Mouse (Mus musculus) hindbrain, embryonic 16.5 days (tissue): ENCODE results near the gene Sorcs2. TPM values are rescaled to one million over a fixed set of nuclear protein-coding genes. Genes with fewer than 3 reads are reported as not detected.

Experiments
- ATAC-seq: fragments of 200-750 bp; cut with Nextera tagmentation; 2 replicates; pipeline ENCODE4 v1.8.0; 2017; ENCODE audit warnings: moderate TSS enrichment, moderate library complexity
- H3K27ac ChIP-seq: fragments of 300-500 bp; sonication (generic); 2 replicates; pipeline ENCODE4 v1.5.1; 2014; ENCODE audit warnings: low read depth, mild to moderate bottlenecking, control low read depth, low read length, moderate library complexity
- H3K27me3 ChIP-seq: fragments of 300-500 bp; sonication (generic); replicated peaks from 2 replicates; pipeline ENCODE4 v1.6.1; 2014; ENCODE audit warnings: low read length; ENCODE audit not compliant: control insufficient read depth, insufficient read depth
- H3K36me3 ChIP-seq: fragments of 300-500 bp; sonication (generic); 2 replicates; pipeline ENCODE4 v1.6.1; 2014; ENCODE audit warnings: mild to moderate bottlenecking, low read length, moderate library complexity, mixed read lengths; ENCODE audit not compliant: control insufficient read depth, insufficient read depth
- H3K4me1 ChIP-seq: fragments of 300-500 bp; sonication (generic); 2 replicates; pipeline ENCODE4 v1.6.1; 2014; ENCODE audit warnings: low read depth, low read length; ENCODE audit not compliant: control insufficient read depth, insufficient read depth
- H3K4me2 ChIP-seq: fragments of 300-500 bp; sonication (generic); 2 replicates; pipeline ENCODE4 v1.6.1; 2014; ENCODE audit warnings: mild to moderate bottlenecking, low read length, control low read depth, moderate library complexity
- H3K4me3 ChIP-seq: fragments of 300-500 bp; sonication (generic); 2 replicates; pipeline ENCODE4 v1.5.1; 2014; ENCODE audit warnings: mild to moderate bottlenecking, low read length, control low read depth, moderate library complexity
- H3K9ac ChIP-seq: fragments of 300-500 bp; sonication (generic); 2 replicates; pipeline ENCODE4 v1.6.1; 2014; ENCODE audit warnings: low read depth, mild to moderate bottlenecking, control low read depth, low read length, moderate library complexity
- H3K9me3 ChIP-seq: fragments of 300-500 bp; sonication (generic); 2 replicates; pipeline ENCODE4 v1.6.1; 2014; ENCODE audit warnings: mild to moderate bottlenecking, low read length, moderate library complexity; ENCODE audit not compliant: control insufficient read depth
- WGBS: fragments of 180-500 bp; shearing (Covaris S2); extraction: QIAGEN DNeasy Blood & Tissue Kit; methylation state at CpG from one replicate; pipeline ENCODE4 v1.1.7; 2014; 5-methylcytosine and 5-hydroxymethylcytosine counted together
- polyA plus RNA-seq: library from polyadenylated mRNA; unstranded; fragments of >200 nt; fragmentation: Nextera tagmentation; extraction: Ambion mirVana; gene quantifications from 2 replicates; pipeline ENCODE4 v1.2.1, GENCODE M21; 2015

Sorcs2 gene
- polyA plus RNA-seq, 1 experiment from 2014 or later: 11.8 TPM

GRCm38 (mm10) chr5:36069503-36070360, 328.2 kb downstream of the Sorcs2 start:
- Histone ChIP-seq H3K27ac (no peak overlapping the region), H3K9ac (no peak overlapping the region), H3K36me3 (no peaks in the 10 kb centered on the region), H3K4me3 (no peak overlapping the region), H3K4me2 (no peak overlapping the region), H3K4me1 (no peaks in the 10 kb centered on the region; the same call in 1 of the 2 replicates), H3K27me3 (no peaks in the 10 kb centered on the region; the same call in 1 of the 2 replicates), H3K9me3 (no peaks in the 10 kb centered on the region)
- WGBS: 43% methylated on average over 6 of the region's 6 CpGs
- ATAC-seq: 0 out of 2 replicates have a peak, but pooled peaks have one; percentile 29

GRCm38 (mm10) chr5:36067651-36068181, 330.2 kb downstream of the Sorcs2 start:
- Histone ChIP-seq H3K27me3 (no peaks in the 10 kb centered on the region; the same call in 1 of the 2 replicates), H3K27ac (no peak overlapping the region), H3K4me1 (no peaks in the 10 kb centered on the region; the same call in 1 of the 2 replicates), H3K36me3 (no peaks in the 10 kb centered on the region), H3K4me2 (no peak overlapping the region), H3K4me3 (no peak overlapping the region), H3K9ac (no peak overlapping the region), H3K9me3 (no peaks in the 10 kb centered on the region)
- ATAC-seq: peak; percentile 29; the same call in 1 of the 2 replicates
- WGBS: 19% methylated on average over 8 of the region's 8 CpGs

- Histone ChIP-seq H3K4me3 (no peak overlapping the region), H3K4me2 (no peak overlapping the region), H3K27ac (no peak overlapping the region), H3K9me3 (no peaks in the 10 kb centered on the region), H3K36me3 (no peaks in the 10 kb centered on the region), H3K9ac (no peak overlapping the region), H3K27me3 (no peaks in the 10 kb centered on the region), H3K4me1 (no peaks in the 10 kb centered on the region)
- ATAC-seq: no peak
- WGBS: 88% methylated on average over 14 of the region's 14 CpGs
Observed at GRCm38 (mm10) chr5:36057804-36058322, 340.1 kb downstream of the Sorcs2 start.

GRCm38 (mm10) chr5:36056921-36057320, 341.0 kb downstream of the Sorcs2 start:
- Histone ChIP-seq H3K36me3 (no peaks in the 10 kb centered on the region), H3K9ac (no peak overlapping the region), H3K27ac (no peak overlapping the region), H3K27me3 (no peaks in the 10 kb centered on the region), H3K4me1 (no peaks in the 10 kb centered on the region), H3K4me3 (no peak overlapping the region), H3K4me2 (no peak overlapping the region), H3K9me3 (no peaks in the 10 kb centered on the region)
- ATAC-seq: no peak
- 93% methylated on average over 2 of the region's 2 CpGs for WGBS

GRCm38 (mm10) chr5:36055876-36056275, 342.1 kb downstream of the Sorcs2 start:
- no peaks in the 10 kb centered on the region for H3K9me3 ChIP-seq
- no peak overlapping the region for H3K27ac ChIP-seq
- H3K4me3 ChIP-seq: no peak overlapping the region
- no peaks in the 10 kb centered on the region for H3K27me3 ChIP-seq
- no peak for ATAC-seq
- no peak overlapping the region for H3K9ac ChIP-seq
- no peaks in the 10 kb centered on the region for H3K4me1 ChIP-seq
- no peaks in the 10 kb centered on the region for H3K36me3 ChIP-seq
- no peak overlapping the region for H3K4me2 ChIP-seq
- WGBS: 89% methylated on average over 14 of the region's 14 CpGs

GRCm38 (mm10) chr5:36054498-36054897, 343.4 kb downstream of the Sorcs2 start:
- no peaks in the 10 kb centered on the region for H3K36me3 ChIP-seq
- H3K4me1 ChIP-seq: no peaks in the 10 kb centered on the region
- no peak overlapping the region for H3K9ac ChIP-seq
- no peak overlapping the region for H3K27ac ChIP-seq
- H3K4me2 ChIP-seq: no peak overlapping the region
- no peak overlapping the region for H3K4me3 ChIP-seq
- ATAC-seq: 0 out of 2 replicates have a peak, but pooled peaks have one; percentile 49
- no peaks in the 10 kb centered on the region for H3K9me3 ChIP-seq
- H3K27me3 ChIP-seq: no peaks in the 10 kb centered on the region
- 60% methylated on average over 3 of the region's 3 CpGs for WGBS

- Histone ChIP-seq H3K27me3 (no peaks in the 10 kb centered on the region; the same call in 1 of the 2 replicates), H3K4me2 (no peak overlapping the region), H3K4me3 (no peak overlapping the region), H3K36me3 (no peaks in the 10 kb centered on the region), H3K9me3 (no peaks in the 10 kb centered on the region), H3K4me1 (peaks cover 17% of the 10 kb centered on the region), H3K27ac (no peak overlapping the region), H3K9ac (no peak overlapping the region)
- ATAC-seq: no peak
- 93% methylated on average over 2 of the region's 2 CpGs for WGBS
Observed at GRCm38 (mm10) chr5:36043154-36043553, 354.8 kb downstream of the Sorcs2 start.

- H3K9me3 ChIP-seq: no peaks in the 10 kb centered on the region
- H3K4me2 ChIP-seq: no peak overlapping the region
- H3K9ac ChIP-seq: no peak overlapping the region
- ATAC-seq: no peak
- peaks cover 6% of the 10 kb centered on the region; the same call in 1 of the 2 replicates for H3K36me3 ChIP-seq
- H3K27me3 ChIP-seq: no peaks in the 10 kb centered on the region; the same call in 1 of the 2 replicates
- peaks cover 17% of the 10 kb centered on the region for H3K4me1 ChIP-seq
- no peak overlapping the region for H3K4me3 ChIP-seq
- no peak overlapping the region for H3K27ac ChIP-seq
- 94% methylated on average over 6 of the region's 6 CpGs for WGBS
Observed at GRCm38 (mm10) chr5:36041756-36042155, 356.2 kb downstream of the Sorcs2 start.

- H3K36me3 ChIP-seq: peaks cover 6% of the 10 kb centered on the region; the same call in 1 of the 2 replicates
- H3K4me2 ChIP-seq: no peak overlapping the region
- H3K9ac ChIP-seq: no peak overlapping the region
- no peak for ATAC-seq
- peaks cover 17% of the 10 kb centered on the region for H3K4me1 ChIP-seq
- no peaks in the 10 kb centered on the region; the same call in 1 of the 2 replicates for H3K27me3 ChIP-seq
- no peak overlapping the region for H3K4me3 ChIP-seq
- no peaks in the 10 kb centered on the region for H3K9me3 ChIP-seq
- peak overlapping the region; percentile 61 for H3K27ac ChIP-seq
Observed at GRCm38 (mm10) chr5:36041236-36041562, 356.7 kb downstream of the Sorcs2 start.
